Mouse (Mus musculus): ENCODE results near the gene Hunk. TPM values are rescaled to one million over a fixed set of nuclear protein-coding genes. Genes with fewer than 3 reads are reported as not detected.

Gene Hunk
- total and polyA plus RNA-seq, 2 experiments from 2014 or later = 5.2 to 20.6 TPM

DNA sequence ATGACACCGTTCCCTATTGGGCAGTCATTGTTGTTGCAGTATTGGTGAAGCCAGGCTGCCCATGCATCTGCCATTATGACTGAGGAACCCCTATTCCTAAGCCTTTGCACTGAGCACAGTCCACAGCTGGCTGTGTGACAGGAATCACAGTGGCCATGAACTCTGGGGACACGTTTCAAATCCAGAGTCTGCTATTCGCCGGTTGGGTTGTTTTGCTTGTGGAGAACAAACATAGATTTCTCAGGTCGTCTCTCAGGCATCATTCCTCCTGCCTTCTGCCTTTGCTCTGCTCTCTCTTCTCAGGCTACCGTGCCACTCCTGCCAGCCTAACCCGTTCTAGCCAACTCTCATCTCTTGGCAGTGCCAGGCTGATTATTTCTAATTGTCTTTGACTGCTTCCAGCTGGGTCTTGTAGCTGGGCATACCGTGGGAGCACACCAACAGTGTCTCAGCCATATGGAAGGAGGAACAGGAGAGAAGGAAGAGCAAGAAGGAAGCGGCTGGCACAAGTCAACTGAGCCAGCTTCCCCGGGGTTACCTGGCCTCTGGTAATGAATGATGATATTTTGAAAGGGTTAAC is 3.0 kb upstream of the Hunk start:
- Histone ChIP-seq H3K9ac (no peak overlapping the region), H3K4me1 (ENCODE audit: insufficient read depth) (peaks cover 12% of the 10 kb centered on the region), H3K4me3 (ENCODE audit: low read depth, low read length) (no peak overlapping the region), H3K9me3 (ENCODE audit: low read length) (no peaks in the 10 kb centered on the region), H3K36me3 (ENCODE audit: insufficient read depth) (no peaks in the 10 kb centered on the region), H3K4me2 (ENCODE audit: low read depth) (no peak overlapping the region), H3K27ac (ENCODE audit: low read depth, low read length) (no peak overlapping the region), H3K27me3 (ENCODE audit: insufficient read depth, low read length) (no peaks in the 10 kb centered on the region)
- TF ChIP-seq CTCF (IDR thresholded peaks at IDR 0.05; ENCODE audit: low read depth) = no peak
- no peak for DNase-seq
- no peak for ATAC-seq
- 59% methylated on average over 10 of the region's 10 CpGs for WGBS

DNA sequence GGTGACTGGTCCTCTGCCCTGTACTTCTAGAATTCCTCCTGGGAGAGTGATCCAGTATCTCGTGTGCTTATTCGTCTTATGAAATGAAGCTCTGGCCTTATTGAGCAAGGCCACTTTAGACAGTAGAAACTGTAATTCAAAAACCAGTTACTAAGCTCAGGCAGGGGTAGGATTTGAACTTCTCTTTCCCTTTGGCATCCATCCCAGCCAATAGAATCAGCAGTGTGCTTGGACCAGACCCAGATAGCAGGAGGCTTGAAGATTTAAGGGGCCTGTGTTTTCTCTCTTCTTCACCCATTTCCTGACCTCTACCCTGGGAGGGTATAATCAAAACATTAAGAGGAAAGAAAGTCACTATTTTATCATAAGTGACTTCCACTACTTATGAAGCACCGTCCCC is 1.8 kb upstream of the Hunk start:
- ATAC-seq = no peak
- WGBS = 62% methylated on average over 3 of the region's 3 CpGs

DNA sequence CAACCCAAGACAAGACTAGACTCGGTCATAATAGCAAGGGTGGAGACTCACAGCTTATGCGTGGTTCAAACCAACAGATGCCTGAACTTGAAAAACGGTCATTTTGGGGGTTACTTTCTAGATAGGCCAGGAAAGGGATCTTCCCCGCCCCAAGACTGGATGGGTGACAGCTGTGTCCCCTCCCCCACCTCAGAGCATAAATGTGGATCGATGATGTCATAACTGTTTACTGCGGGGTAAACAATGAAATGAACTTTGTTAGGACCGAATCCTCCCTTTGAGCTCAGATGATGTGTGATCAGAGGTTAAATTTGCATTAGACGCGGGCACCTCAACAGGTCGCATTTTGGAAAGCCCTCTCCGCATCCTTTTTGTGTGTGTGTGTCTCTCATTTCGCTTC is 967 bp upstream of the Hunk start:
- ATAC-seq (no peak), DNase-seq (peak; percentile 74)
- no peak for TF ChIP-seq CTCF (IDR thresholded peaks at IDR 0.05; ENCODE audit: low read depth)
- Histone ChIP-seq H3K27me3 (ENCODE audit: insufficient read depth, low read length) (no peaks in the 10 kb centered on the region), H3K4me3 (ENCODE audit: low read depth, low read length) (peak overlapping the region; percentile 92), H3K9me3 (ENCODE audit: low read length) (no peaks in the 10 kb centered on the region), H3K27ac (ENCODE audit: low read depth, low read length) (peak overlapping the region; percentile 96), H3K4me2 (ENCODE audit: low read depth) (peak overlapping the region; percentile 88), H3K4me1 (ENCODE audit: insufficient read depth) (peaks cover 21% of the 10 kb centered on the region), H3K9ac (peak overlapping the region; percentile 90), H3K36me3 (ENCODE audit: insufficient read depth) (no peaks in the 10 kb centered on the region)
- 4% methylated on average over 12 of the region's 12 CpGs for WGBS

More for the DNA sequence above, 1.8 kb upstream of the Hunk start:
- Histone ChIP-seq H3K36me3 (ENCODE audit: insufficient read depth) (no peaks in the 10 kb centered on the region), H3K27ac (ENCODE audit: low read depth, low read length) (no peak overlapping the region), H3K9ac (no peak overlapping the region), H3K4me1 (ENCODE audit: insufficient read depth) (peaks cover 18% of the 10 kb centered on the region), H3K27me3 (ENCODE audit: insufficient read depth, low read length) (no peaks in the 10 kb centered on the region), H3K4me3 (ENCODE audit: low read depth, low read length) (no peak overlapping the region), H3K4me2 (ENCODE audit: low read depth) (no peak overlapping the region), H3K9me3 (ENCODE audit: low read length) (no peaks in the 10 kb centered on the region)
- no peak for DNase-seq
- TF ChIP-seq CTCF (IDR thresholded peaks at IDR 0.05; ENCODE audit: low read depth) = no peak

- Histone ChIP-seq H3K4me3 (ENCODE audit: low read depth, low read length) (peak overlapping the region; percentile 92), H3K36me3 (ENCODE audit: insufficient read depth) (no peaks in the 10 kb centered on the region), H3K4me2 (ENCODE audit: low read depth) (peak overlapping the region; percentile 88), H3K4me1 (ENCODE audit: insufficient read depth) (peaks cover 18% of the 10 kb centered on the region; the same call in 1 of the 2 replicates), H3K27ac (ENCODE audit: low read depth, low read length) (peak overlapping the region; percentile 96), H3K9me3 (ENCODE audit: low read length) (no peaks in the 10 kb centered on the region), H3K27me3 (ENCODE audit: insufficient read depth, low read length) (no peaks in the 10 kb centered on the region), H3K9ac (peak overlapping the region; percentile 90)
- peak; percentile 19; the same call in 1 of the 2 replicates for TF ChIP-seq CTCF (IDR thresholded peaks at IDR 0.05; ENCODE audit: low read depth)
- WGBS = 0% methylated on average over 16 of the region's 16 CpGs
- DNase-seq (no peak), ATAC-seq (peak; percentile 30)
Observed at GRCm38 (mm10) chr16:90385326-90385687, 506 bp upstream of the Hunk start.

- DNase-seq (peak; percentile 76), ATAC-seq (peak; percentile 50)
- peak; percentile 65 for TF ChIP-seq CTCF (IDR thresholded peaks at IDR 0.05; ENCODE audit: low read depth)
- H3K4me2 ChIP-seq (ENCODE audit: low read depth) = peak overlapping the region; percentile 88
- H3K9me3 ChIP-seq (ENCODE audit: low read length) = no peaks in the 10 kb centered on the region
- H3K27ac ChIP-seq (ENCODE audit: low read depth, low read length) = peak overlapping the region; percentile 96
- WGBS = 1% methylated on average over 49 of the region's 49 CpGs
- H3K4me3 ChIP-seq (ENCODE audit: low read depth, low read length) = peak overlapping the region; percentile 92
- H3K36me3 ChIP-seq (ENCODE audit: insufficient read depth) = peaks cover 5% of the 10 kb centered on the region; the same call in 1 of the 2 replicates
- no peaks in the 10 kb centered on the region for H3K27me3 ChIP-seq (ENCODE audit: insufficient read depth, low read length)
- H3K4me1 ChIP-seq (ENCODE audit: insufficient read depth) = peaks cover 18% of the 10 kb centered on the region; the same call in 1 of the 2 replicates
- H3K9ac ChIP-seq = peak overlapping the region; percentile 90
Observed at GRCm38 (mm10) chr16:90386514-90387160, 824 bp downstream of the Hunk start.

- Histone ChIP-seq H3K27me3 (ENCODE audit: insufficient read depth, low read length) (no peaks in the 10 kb centered on the region), H3K4me3 (ENCODE audit: low read depth, low read length) (peak overlapping the region; percentile 92), H3K9me3 (ENCODE audit: low read length) (no peaks in the 10 kb centered on the region), H3K36me3 (ENCODE audit: insufficient read depth) (peaks cover 7% of the 10 kb centered on the region; the same call in 1 of the 2 replicates), H3K9ac (peak overlapping the region; percentile 90), H3K4me1 (ENCODE audit: insufficient read depth) (peaks cover 18% of the 10 kb centered on the region; the same call in 1 of the 2 replicates), H3K4me2 (ENCODE audit: low read depth) (peak overlapping the region; percentile 88), H3K27ac (ENCODE audit: low read depth, low read length) (peak overlapping the region; percentile 96; the same call in 1 of the 2 replicates)
- 1% methylated on average over 12 of the region's 12 CpGs for WGBS
- TF ChIP-seq CTCF (IDR thresholded peaks at IDR 0.05; ENCODE audit: low read depth) = no peak
- DNase-seq (no peak), ATAC-seq (no peak)
Observed at GRCm38 (mm10) chr16:90387161-90387671, 1.4 kb downstream of the Hunk start.

GRCm38 (mm10) chr16:90387961-90388360 is 2.1 kb downstream of the Hunk start:
- Histone ChIP-seq H3K4me1 (ENCODE audit: insufficient read depth) (peaks cover 18% of the 10 kb centered on the region; the same call in 1 of the 2 replicates), H3K9ac (peak overlapping the region; percentile 90; the same call in 1 of the 2 replicates), H3K27ac (ENCODE audit: low read depth, low read length) (no peak overlapping the region), H3K4me2 (ENCODE audit: low read depth) (peak overlapping the region; percentile 88), H3K4me3 (ENCODE audit: low read depth, low read length) (peak overlapping the region; percentile 92), H3K27me3 (ENCODE audit: insufficient read depth, low read length) (no peaks in the 10 kb centered on the region), H3K9me3 (ENCODE audit: low read length) (no peaks in the 10 kb centered on the region), H3K36me3 (ENCODE audit: insufficient read depth) (peaks cover 7% of the 10 kb centered on the region; the same call in 1 of the 2 replicates)
- no peak for ATAC-seq
- no peak for TF ChIP-seq CTCF (IDR thresholded peaks at IDR 0.05; ENCODE audit: low read depth)
- 40% methylated on average over 4 of the region's 4 CpGs for WGBS
- DNase-seq = no peak
